Mouse (Mus musculus): ENCODE measurements around the gene Gm28635.
A peak's percentile ranks its signal among the peaks of the same experiment; 100 is the strongest.

The Gm28635 gene

DNA sequence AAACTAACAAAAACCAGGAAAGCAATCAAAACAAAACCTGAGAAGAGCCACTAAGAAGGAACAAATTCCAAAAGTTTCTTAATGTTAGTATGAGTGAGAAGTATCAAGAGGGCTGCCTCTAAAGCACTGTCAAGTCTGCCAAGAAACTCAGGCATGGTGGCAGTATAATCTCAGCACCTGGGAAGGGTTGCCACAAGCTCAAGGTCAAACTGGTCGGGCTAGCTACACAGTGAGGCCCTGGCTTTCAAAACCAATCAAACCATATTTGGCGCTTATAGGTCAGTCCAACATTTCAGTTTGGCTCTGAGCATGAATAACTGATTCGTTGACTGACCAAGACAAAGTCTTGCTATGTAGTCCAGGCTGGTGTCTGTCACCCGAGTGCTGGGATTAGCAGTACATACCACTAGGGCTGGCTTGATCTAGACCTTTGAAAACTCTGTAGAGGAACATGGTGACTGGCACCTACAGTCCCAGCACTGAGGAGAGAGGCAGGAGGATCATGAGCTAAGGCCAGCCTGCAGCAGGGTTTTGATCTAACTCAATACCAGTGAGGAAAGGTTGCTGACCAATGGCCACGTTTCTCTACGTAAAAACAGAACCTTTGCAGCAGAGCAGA is 78.5 kb downstream of the Gm28635 start:
- no peak for DNase-seq (ENCODE audit: low read depth in 2 of 2, low spot score in 2 of 2)

DNA sequence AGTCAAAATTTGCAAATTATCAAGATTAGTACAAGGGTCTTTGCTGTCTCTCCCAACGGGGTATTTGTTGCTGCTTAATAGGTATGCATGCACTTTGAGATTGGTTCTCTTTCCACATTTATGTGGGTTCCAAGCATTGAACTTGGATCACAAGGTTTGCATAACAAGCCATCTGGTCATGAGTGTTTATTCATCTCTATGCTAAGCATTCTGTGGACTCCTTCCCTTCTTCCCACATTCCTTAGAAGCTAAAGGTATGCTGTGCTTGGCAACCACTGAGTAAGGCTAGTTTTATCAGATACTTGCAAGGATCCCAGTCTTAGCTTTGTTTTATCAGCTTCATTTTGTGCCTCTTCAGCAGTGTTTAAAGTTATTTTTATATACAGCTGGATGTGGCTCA is 80.7 kb downstream of the Gm28635 start:
- no peak for DNase-seq (ENCODE audit: low read depth in 2 of 2, low spot score in 2 of 2)

DNA sequence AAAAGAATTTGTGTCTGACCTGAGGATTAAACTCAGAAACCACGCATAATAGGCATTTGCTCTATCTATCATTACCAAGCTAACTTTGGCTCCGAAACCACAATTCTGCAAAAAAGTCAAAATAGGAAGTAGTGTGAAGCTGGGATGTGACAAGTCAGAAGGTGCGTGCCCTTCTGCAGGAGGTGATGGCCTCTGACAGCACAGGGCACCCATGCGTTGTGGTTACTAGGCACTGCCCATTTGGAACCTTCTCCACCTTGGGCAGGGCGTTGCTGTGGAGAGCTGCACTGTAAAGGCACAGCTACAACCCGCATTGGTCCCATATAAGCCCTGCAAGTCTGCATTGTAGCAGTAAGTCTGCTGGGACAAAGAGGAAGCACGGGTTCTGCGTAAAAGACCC is 85.0 kb downstream of the Gm28635 start:
- no peak for DNase-seq (ENCODE audit: low read depth in 2 of 2, low spot score in 2 of 2)

DNA sequence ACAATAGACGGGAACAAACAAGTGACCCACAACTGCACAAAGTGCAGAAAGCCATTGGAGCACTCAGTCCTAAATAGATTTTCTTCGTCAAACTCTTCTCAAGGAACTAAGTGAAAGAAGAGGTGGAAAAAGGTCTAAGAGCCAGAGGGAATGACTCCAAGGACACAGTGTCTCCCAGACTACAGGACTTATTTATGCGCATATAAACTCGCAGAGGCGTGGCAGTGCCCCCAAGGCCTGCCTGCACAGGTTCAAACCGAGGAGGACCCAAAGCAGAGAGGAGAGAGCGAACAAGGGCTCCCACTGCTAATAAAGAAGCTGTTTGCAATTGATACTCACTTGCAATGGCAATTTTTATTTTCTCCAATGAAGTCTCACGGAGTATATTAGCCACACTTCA is 92.1 kb downstream of the Gm28635 start:
- no peak for DNase-seq (ENCODE audit: low read depth in 2 of 2, low spot score in 2 of 2)

DNA sequence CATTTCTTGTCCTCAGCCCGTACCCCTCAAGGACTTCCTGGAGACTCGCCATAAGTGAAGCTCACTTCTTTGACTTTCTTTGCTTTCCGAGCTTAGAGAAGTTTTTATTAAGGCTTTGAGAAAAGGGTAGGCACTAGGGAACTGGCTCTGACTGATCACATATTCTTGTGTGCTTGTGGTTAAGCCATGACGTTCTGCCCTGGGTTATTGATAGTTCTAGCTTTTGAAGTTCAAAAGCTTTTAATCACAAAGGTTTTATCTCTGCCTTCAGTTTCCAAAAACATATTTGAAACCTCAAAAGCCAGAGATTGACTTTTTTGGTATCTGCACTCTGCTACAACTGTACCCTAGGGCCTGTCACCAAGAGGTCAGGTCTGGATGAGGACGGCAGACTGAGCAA is 95.6 kb downstream of the Gm28635 start:
- peak; percentile 11 to 48 for DNase-seq (ENCODE audit: low read depth in 2 of 2, low spot score in 2 of 2)

DNA sequence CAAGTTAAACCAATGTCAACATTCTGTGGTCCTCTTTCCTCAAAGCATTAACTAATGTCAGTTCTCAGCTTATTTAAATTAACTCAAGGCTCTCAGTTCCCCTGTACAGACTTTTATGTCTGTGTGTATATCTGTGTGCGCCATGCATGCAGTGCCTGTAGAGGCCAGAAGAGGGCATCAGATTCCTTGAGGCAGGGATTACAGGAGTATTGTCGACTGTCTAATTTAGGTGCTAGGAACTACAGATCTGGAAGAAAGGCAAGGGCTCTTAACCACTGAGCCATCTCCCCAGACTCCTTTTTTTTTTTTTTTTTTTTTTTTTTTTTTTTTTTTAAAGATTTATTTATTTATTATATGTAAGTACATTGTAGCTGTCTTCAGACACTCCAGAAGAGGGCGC is 96.6 kb downstream of the Gm28635 start:
- no peak for DNase-seq (ENCODE audit: low read depth in 2 of 2, low spot score in 2 of 2)

DNA sequence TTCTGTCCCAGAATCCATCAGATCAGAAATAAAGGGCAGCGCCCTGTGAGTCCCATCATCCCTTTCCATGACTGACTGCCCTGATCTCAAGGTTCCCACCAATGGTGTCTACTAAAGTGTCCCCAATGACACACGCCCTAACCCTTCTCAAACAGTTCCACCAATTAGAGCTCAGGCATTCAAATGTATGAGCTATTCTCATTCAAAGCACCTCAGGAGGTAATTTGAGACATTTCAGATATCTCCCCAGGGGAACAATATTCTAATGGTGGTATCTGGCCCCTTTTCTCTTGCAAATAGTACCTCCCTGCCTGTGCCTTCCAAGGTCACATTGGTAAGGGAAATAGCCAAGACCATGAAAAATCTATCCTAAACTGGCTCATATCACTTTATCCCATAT is 98.5 kb downstream of the Gm28635 start:
- no peak for DNase-seq (ENCODE audit: low read depth in 2 of 2, low spot score in 2 of 2)

DNA sequence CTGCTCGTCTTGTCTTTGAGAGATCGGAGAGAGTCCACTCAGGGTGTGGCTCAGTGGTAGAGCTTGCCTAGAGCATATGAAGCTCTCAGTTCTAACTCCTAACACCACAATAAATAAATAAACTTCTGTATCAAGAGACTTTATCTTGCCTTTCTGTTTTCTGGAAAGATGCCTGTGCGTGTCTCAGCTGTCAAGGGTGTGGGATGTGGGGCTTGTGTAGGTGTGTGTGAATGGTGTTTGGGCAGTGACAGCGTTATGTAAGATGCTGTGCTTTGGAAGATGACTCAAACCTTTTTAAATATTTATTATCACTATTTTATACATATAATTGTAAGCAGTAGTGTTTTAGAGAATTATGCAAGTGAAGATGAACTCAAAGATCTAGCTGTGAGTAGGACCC is 103.7 kb downstream of the Gm28635 start:
- no peak for DNase-seq (ENCODE audit: low read depth in 2 of 2, low spot score in 2 of 2)

DNA sequence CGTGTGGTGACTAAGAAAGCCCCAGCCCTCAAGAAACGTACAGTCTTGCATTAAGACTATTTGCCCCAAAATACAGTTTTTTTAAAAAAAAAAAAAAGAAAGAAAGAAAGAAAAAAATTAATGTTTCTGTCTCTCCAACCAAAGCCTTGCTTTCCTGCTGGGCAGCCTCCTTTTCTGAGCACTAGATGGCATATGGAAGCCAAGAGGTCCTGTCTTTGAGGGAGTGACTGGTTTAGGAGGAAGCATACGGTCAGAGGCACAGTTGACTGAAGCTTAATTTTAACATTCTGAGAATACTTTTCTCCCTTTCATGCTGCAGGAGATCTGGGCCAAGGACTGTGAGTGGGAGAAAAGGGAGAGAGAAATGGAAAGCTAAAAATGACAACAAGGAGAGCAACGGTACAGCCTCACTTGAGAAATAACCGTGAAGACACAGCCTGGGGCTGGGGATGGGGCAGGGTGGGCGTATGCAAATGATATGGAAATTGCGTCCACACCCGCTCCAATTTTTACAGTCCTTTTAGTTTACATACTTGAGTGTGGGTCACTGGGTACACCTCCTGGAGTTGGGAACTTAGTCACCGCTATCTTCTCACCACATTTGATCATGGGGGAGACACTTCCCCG is 120.8 kb downstream of the Gm28635 start:
- no peak for DNase-seq (ENCODE audit: low read depth in 2 of 2, low spot score in 2 of 2)

All from CD8-positive naive resting alpha-beta T cell, adult 2 months (primary cell).